Mouse (Mus musculus): ENCODE data around the gene Tcte2. TPM values are rescaled to one million over a fixed set of nuclear protein-coding genes. Genes with fewer than 3 reads are reported as not detected.

Tcte2 gene
- polyA plus RNA-seq, 1 experiment from 2014 or later, result 5.6 TPM

- 84% methylated on average over 5 of the region's 5 CpGs for WGBS
- H3K27ac ChIP-seq (replicated peaks), result no peak overlapping the region
- H3K4me1 ChIP-seq, result no peaks in the 10 kb centered on the region
These were observed 50.5 kb downstream of the Tcte2 start for GRCm38 (mm10) chr17:13711173-13711572.

DNA sequence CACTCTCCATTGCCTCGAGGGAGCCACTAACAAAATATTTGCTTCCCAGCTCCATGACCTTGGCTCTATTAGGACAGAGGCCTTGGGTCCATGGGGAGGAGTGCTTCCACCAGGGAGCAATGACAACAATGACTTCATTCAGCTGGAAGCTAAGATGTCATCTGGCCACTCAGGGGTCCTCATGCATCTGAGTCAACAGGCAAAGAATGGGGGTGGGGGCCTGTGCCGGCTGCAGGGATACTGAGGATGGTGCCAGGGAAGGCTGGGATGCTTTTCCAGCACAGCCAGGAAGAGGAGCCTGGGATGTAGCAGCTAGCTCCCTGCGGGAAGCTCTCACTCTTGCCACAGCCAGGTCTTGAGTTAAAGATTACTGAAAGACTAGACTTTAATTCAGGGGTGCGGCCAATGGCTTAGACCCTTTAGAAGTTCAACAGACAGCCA, 56.1 kb downstream of the Tcte2 start:
- no peaks in the 10 kb centered on the region for H3K27me3 ChIP-seq (ENCODE audit: low read depth, poor library complexity, severe bottlenecking)
- no peaks in the 10 kb centered on the region for H3K36me3 ChIP-seq
- H3K9me3 ChIP-seq (replicated peaks), result no peaks in the 10 kb centered on the region
- no peak overlapping the region; the same call in 1 of the 2 replicates for H3K27ac ChIP-seq (replicated peaks)
- WGBS, result 42% methylated on average over 4 of the region's 4 CpGs
- peaks cover 16% of the 10 kb centered on the region for H3K4me1 ChIP-seq
- DNase-seq (ENCODE audit: low spot score), result no peak
- no peak overlapping the region for H3K4me3 ChIP-seq

More at GRCm38 (mm10) chr17:13711173-13711572, 50.5 kb downstream of the Tcte2 start:
- DNase-seq (ENCODE audit: low spot score), result no peak
- no peaks in the 10 kb centered on the region for H3K27me3 ChIP-seq (ENCODE audit: low read depth, poor library complexity, severe bottlenecking)
- no peak overlapping the region for H3K4me3 ChIP-seq
- H3K36me3 ChIP-seq, result no peaks in the 10 kb centered on the region
- no peaks in the 10 kb centered on the region for H3K9me3 ChIP-seq (replicated peaks)

- H3K27ac ChIP-seq (replicated peaks), result no peak overlapping the region
- no peak overlapping the region for H3K4me3 ChIP-seq
- H3K27me3 ChIP-seq (ENCODE audit: low read depth, poor library complexity, severe bottlenecking), result no peaks in the 10 kb centered on the region
- peaks cover 30% of the 10 kb centered on the region for H3K4me1 ChIP-seq
- no peaks in the 10 kb centered on the region for H3K9me3 ChIP-seq (replicated peaks)
- DNase-seq (ENCODE audit: low spot score), result no peak
- H3K36me3 ChIP-seq, result no peaks in the 10 kb centered on the region
- 59% methylated on average over 9 of the region's 9 CpGs for WGBS
These were observed 57.9 kb downstream of the Tcte2 start for GRCm38 (mm10) chr17:13703611-13704320.

DNA sequence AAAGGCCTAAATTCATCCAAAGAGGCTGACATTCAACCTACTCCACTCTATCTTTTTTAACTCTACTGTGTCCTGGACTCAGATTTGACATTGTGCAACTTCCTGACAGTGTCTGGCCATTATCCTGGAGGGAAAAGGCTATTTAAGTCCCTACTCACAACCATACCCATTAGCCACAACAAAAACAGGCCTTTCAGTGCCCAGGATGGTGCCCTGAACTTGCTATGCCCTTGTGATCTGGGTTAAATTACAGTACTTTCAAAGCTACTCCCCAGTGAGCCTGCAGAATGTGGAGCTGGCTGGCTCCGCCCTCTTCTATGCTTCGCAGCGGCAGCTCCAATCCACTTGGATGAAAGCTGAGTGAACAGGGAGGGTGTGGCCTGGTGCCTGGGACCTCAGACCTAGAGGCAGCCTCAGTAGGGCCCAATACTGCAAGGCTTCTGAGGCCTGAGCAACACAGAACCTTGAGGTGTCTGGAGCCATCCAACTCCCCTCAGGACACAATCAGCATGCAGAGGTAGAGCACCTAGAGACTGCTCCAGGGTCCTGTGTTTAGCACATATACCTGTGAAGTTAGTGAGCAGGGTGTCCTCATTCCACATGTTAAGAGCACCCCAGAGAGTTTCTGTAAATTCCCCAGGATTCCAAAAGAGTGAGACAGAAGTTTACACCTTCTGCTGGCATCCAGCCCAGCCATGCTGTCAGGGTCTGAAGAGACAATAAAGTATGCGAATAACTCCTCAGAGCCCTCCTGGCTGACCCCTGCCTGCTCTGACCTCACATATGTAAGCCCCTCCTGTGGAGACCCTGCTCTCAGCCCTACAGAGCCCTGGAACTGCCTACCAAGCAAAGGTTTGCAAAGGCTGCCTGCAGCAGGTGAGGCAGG, 61.3 kb downstream of the Tcte2 start:
- peak; percentile 44 for DNase-seq (ENCODE audit: low spot score)
- H3K4me3 ChIP-seq, result no peak overlapping the region
- H3K4me1 ChIP-seq, result peaks cover 25% of the 10 kb centered on the region
- H3K27me3 ChIP-seq (ENCODE audit: low read depth, poor library complexity, severe bottlenecking), result no peaks in the 10 kb centered on the region
- 23% methylated on average over 4 of the region's 4 CpGs for WGBS
- peak overlapping the region; percentile 42 for H3K27ac ChIP-seq (replicated peaks)
- H3K36me3 ChIP-seq, result no peaks in the 10 kb centered on the region
- no peaks in the 10 kb centered on the region for H3K9me3 ChIP-seq (replicated peaks)

GRCm38 (mm10) chr17:13699716-13700115, 61.9 kb downstream of the Tcte2 start:
- no peak for DNase-seq (ENCODE audit: low spot score)
- WGBS, result 70% methylated on average over 7 of the region's 7 CpGs
- peak overlapping the region; percentile 42; the same call in 1 of the 2 replicates for H3K27ac ChIP-seq (replicated peaks)
- no peak overlapping the region for H3K4me3 ChIP-seq
- no peaks in the 10 kb centered on the region for H3K9me3 ChIP-seq (replicated peaks)
- no peaks in the 10 kb centered on the region for H3K27me3 ChIP-seq (ENCODE audit: low read depth, poor library complexity, severe bottlenecking)
- H3K4me1 ChIP-seq, result peaks cover 20% of the 10 kb centered on the region
- no peaks in the 10 kb centered on the region for H3K36me3 ChIP-seq

DNA sequence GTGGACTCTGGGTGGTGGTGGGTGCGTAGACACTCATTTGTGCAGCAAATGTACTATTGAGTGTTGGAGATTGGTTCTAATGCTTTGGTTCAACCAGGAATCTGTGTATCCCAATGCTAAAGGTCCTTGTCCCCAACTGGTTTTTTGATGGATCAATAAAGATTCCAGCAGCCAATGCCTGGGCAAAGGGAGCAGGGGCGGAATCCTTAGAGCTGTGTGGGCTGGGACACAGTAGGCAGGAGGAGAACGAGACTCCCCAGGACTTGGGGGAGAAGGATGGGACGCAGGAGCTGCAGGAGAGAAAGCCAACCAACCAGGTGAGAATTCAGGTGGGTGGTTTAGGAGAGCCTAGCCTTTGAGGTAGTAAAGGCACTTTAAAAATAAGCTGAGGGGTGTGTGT, 63.4 kb downstream of the Tcte2 start:
- no peak for DNase-seq (ENCODE audit: low spot score)
- no peaks in the 10 kb centered on the region for H3K9me3 ChIP-seq (replicated peaks)
- H3K4me3 ChIP-seq, result no peak overlapping the region
- H3K27ac ChIP-seq (replicated peaks), result no peak overlapping the region
- H3K36me3 ChIP-seq, result no peaks in the 10 kb centered on the region
- 91% methylated on average over 4 of the region's 4 CpGs for WGBS
- peaks cover 20% of the 10 kb centered on the region for H3K4me1 ChIP-seq
- H3K27me3 ChIP-seq (ENCODE audit: low read depth, poor library complexity, severe bottlenecking), result no peaks in the 10 kb centered on the region

- Histone ChIP-seq H3K9me3 (replicated peaks) (no peaks in the 10 kb centered on the region), H3K4me1 (peaks cover 20% of the 10 kb centered on the region), H3K27me3 (ENCODE audit: low read depth, poor library complexity, severe bottlenecking) (no peaks in the 10 kb centered on the region), H3K4me3 (no peak overlapping the region), H3K27ac (replicated peaks) (no peak overlapping the region), H3K36me3 (no peaks in the 10 kb centered on the region)
- 88% methylated on average over 2 of the region's 2 CpGs for WGBS
- no peak for DNase-seq (ENCODE audit: low spot score)
These were observed 64.0 kb downstream of the Tcte2 start for GRCm38 (mm10) chr17:13697646-13698045.

- H3K27ac ChIP-seq (replicated peaks), result no peak overlapping the region
- WGBS, result 91% methylated on average over 5 of the region's 5 CpGs
- no peaks in the 10 kb centered on the region for H3K9me3 ChIP-seq (replicated peaks)
- no peaks in the 10 kb centered on the region for H3K36me3 ChIP-seq
- no peaks in the 10 kb centered on the region for H3K27me3 ChIP-seq (ENCODE audit: low read depth, poor library complexity, severe bottlenecking)
- H3K4me1 ChIP-seq, result peaks cover 17% of the 10 kb centered on the region
- no peak for DNase-seq (ENCODE audit: low spot score)
- H3K4me3 ChIP-seq, result no peak overlapping the region
These were observed 65.7 kb downstream of the Tcte2 start for GRCm38 (mm10) chr17:13695881-13696280.

DNA sequence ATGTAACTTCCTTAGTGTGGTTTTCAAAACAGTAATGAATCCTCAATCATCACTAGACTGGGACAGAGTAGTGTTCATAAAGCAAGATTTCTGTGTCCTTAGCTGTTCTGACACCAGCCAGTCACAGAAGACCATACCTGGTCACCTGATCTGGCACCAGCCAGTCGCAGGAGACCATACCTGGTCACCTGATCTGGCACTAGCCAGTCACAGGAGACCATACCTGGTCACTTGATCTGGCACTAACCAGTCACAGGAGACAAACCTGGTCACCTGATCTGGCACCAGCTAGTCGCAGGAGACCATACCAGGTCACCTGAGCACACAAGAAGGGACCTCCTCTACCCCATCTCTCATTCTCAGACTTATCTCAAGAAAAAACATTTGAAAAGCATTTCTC, 66.4 kb downstream of the Tcte2 start:
- Histone ChIP-seq H3K27me3 (ENCODE audit: low read depth, poor library complexity, severe bottlenecking) (no peaks in the 10 kb centered on the region), H3K4me1 (peaks cover 11% of the 10 kb centered on the region), H3K27ac (replicated peaks) (no peak overlapping the region), H3K9me3 (replicated peaks) (no peaks in the 10 kb centered on the region), H3K4me3 (no peak overlapping the region), H3K36me3 (no peaks in the 10 kb centered on the region)
- 95% methylated on average over 2 of the region's 2 CpGs for WGBS
- DNase-seq (ENCODE audit: low spot score), result no peak

DNA sequence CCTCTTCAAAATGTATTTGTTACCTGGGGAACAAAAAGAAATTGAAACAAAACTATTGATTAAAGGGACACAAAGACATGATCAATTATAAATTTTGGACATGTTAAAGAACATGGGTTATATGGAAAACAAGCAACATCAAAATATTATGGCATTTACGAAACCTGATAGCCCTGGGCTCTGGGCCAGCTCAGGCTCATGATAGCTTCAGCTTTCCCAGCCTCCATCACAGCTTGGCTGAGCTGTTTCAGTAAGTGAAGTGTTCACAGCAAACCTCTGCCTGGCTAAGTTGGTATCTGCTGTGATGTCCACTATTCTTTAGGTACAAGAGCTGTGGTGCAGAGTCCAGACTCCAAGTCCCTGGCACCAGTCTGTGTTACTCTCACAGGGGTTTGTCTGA, 67.4 kb downstream of the Tcte2 start:
- H3K4me3 ChIP-seq, result no peak overlapping the region
- H3K27ac ChIP-seq (replicated peaks), result no peak overlapping the region
- no peaks in the 10 kb centered on the region for H3K36me3 ChIP-seq
- 83% methylated on average over 1 of the region's 1 CpGs for WGBS
- no peak for DNase-seq (ENCODE audit: low spot score)
- H3K27me3 ChIP-seq (ENCODE audit: low read depth, poor library complexity, severe bottlenecking), result no peaks in the 10 kb centered on the region
- no peaks in the 10 kb centered on the region for H3K9me3 ChIP-seq (replicated peaks)
- H3K4me1 ChIP-seq, result peaks cover under 1% of the 10 kb centered on the region; the same call in 1 of the 2 replicates

DNA sequence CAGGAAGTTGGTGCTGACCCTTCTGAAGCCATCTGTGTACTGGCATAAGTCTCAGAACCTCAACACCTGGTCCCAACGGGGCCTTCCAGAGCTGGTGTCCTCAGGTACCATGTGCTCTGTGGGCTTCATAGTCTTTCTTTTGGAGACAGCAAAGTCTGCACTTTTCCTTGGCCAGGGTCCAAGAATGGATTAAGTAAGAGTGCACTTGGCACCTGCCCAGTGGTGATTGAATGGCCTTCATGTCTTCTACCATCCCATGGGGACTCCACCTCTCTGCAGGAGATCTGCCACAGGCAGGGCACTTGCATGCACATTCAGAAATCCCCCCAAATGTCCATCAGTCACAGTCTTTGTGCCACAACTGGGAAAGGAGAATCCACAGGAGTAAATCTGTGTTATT, 74.0 kb downstream of the Tcte2 start:
- DNase-seq (ENCODE audit: low spot score), result no peak
- Histone ChIP-seq H3K9me3 (replicated peaks) (no peaks in the 10 kb centered on the region), H3K4me3 (no peak overlapping the region), H3K36me3 (no peaks in the 10 kb centered on the region), H3K27me3 (ENCODE audit: low read depth, poor library complexity, severe bottlenecking) (no peaks in the 10 kb centered on the region), H3K27ac (replicated peaks) (no peak overlapping the region; the same call in 1 of the 2 replicates), H3K4me1 (peaks cover 28% of the 10 kb centered on the region)
- WGBS, result 88% methylated on average over 1 of the region's 1 CpGs

- H3K4me1 ChIP-seq, result peaks cover 34% of the 10 kb centered on the region
- DNase-seq (ENCODE audit: low spot score), result no peak
- H3K9me3 ChIP-seq (replicated peaks), result no peaks in the 10 kb centered on the region
- no peak overlapping the region for H3K4me3 ChIP-seq
- 68% methylated on average over 4 of the region's 4 CpGs for WGBS
- no peaks in the 10 kb centered on the region for H3K27me3 ChIP-seq (ENCODE audit: low read depth, poor library complexity, severe bottlenecking)
- no peak overlapping the region for H3K27ac ChIP-seq (replicated peaks)
- no peaks in the 10 kb centered on the region for H3K36me3 ChIP-seq
These were observed 74.5 kb downstream of the Tcte2 start for GRCm38 (mm10) chr17:13687086-13687485.

GRCm38 (mm10) chr17:13685621-13686020, 76.0 kb downstream of the Tcte2 start:
- H3K4me1 ChIP-seq, result peaks cover 43% of the 10 kb centered on the region
- DNase-seq (ENCODE audit: low spot score), result no peak
- H3K27ac ChIP-seq (replicated peaks), result no peak overlapping the region
- no peaks in the 10 kb centered on the region for H3K36me3 ChIP-seq
- 91% methylated on average over 3 of the region's 3 CpGs for WGBS
- H3K4me3 ChIP-seq, result no peak overlapping the region
- no peaks in the 10 kb centered on the region for H3K9me3 ChIP-seq (replicated peaks)
- H3K27me3 ChIP-seq (ENCODE audit: low read depth, poor library complexity, severe bottlenecking), result no peaks in the 10 kb centered on the region
